Mouse (Mus musculus) cerebellum, adult 2 months (tissue): ENCODE results near the gene Krt28.

Experiments used
- CTCF ChIP-seq: fragments of 200-500 bp; IDR thresholded peaks from 2 replicates; pipeline ENCODE4 v1.5.1; 2011; ENCODE audit warnings: low read depth, mild to moderate bottlenecking, control low read depth, low read length, moderate library complexity, borderline replicate concordance; ENCODE audit not compliant: insufficient read depth
- POLR2A ChIP-seq: fragments of 200-500 bp; IDR thresholded peaks from 2 replicates; pipeline ENCODE4 v1.6.1; 2011; ENCODE audit warnings: low read length, control low read depth, borderline replicate concordance; ENCODE audit not compliant: insufficient read depth

GRCm38 (mm10) chr11:99391375-99391774 lies 16.7 kb upstream of the Krt28 start:
- TF ChIP-seq CTCF (no peak), POLR2A (no peak)
